Mouse (Mus musculus) G1E (cell line): ENCODE measurements at regions not wholly inside any gene's neighbourhood (a gene's known extent, or its start where the extent isn't known, plus 50 kb on each side); places are given as distances from the start of the nearest gene placed in this dataset.

Source experiments
- CTCF ChIP-seq: IDR thresholded peaks from 2 replicates; pipeline ENCODE4 v1.5.1; 2012; ENCODE audit warnings: low read depth, low read length, inconsistent platforms, mixed read lengths
- GATA1 ChIP-seq: IDR thresholded peaks from 2 replicates; pipeline ENCODE4 v1.6.1; 2012; ENCODE audit warnings: borderline replicate concordance, low read length, inconsistent platforms, mixed read lengths
- GATA2 ChIP-seq: IDR thresholded peaks from 2 replicates; pipeline ENCODE4 v1.6.1; 2012; ENCODE audit warnings: low read depth, low read length, inconsistent platforms, borderline replicate concordance

- TF ChIP-seq CTCF (no peak), GATA1 (no peak), GATA2 (no peak)
Measured at GRCm38 (mm10) chr12:119028711-119029110, 62.5 kb upstream of the Abcb5 start.
